Comparison of ENCODE assay signal across 10 mouse cellular contexts in genomic region chr7:123096344-123097120, GRCm38 (mm10). TPM values are rescaled to one million over a fixed set of nuclear protein-coding genes. Genes with fewer than 3 reads are reported as not detected.
DNase-seq lines count a peak whose midpoint lies in the region; ATAC-seq and TF ChIP-seq lines count a peak whose summit lies in the region.
"Had no signal": no experiment of that assay in that cellular context is flagged by ENCODE, and none has a peak within 500 bp of the region (broad histone marks: within the 10 kb centered on the region; RNA-seq: fewer than 3 reads in every experiment).

No protein-coding gene starts in this region.

- no peak overlapping the region for H3K4me3 ChIP-seq in intestine, embryonic 14.5 days (ENCODE audit: low read depth, low read length)
- H3K4me3 ChIP-seq in intestine, postnatal 0 days (ENCODE audit: low read depth, low read length) = no peak overlapping the region
- H3K4me3 ChIP-seq in stomach, postnatal 0 days (ENCODE audit: low read depth, low read length) = no peak overlapping the region

- H3K4me2 ChIP-seq in intestine, embryonic 14.5 days (ENCODE audit: low read length) = no peak overlapping the region
- H3K4me2 ChIP-seq in intestine, postnatal 0 days (replicated peaks; ENCODE audit: low read depth) = no peak overlapping the region
- H3K4me2 ChIP-seq in stomach, postnatal 0 days (replicated peaks; ENCODE audit: low read depth) = no peak overlapping the region

- H3K27me3 ChIP-seq in intestine, embryonic 14.5 days (replicated peaks; ENCODE audit: control insufficient read depth, insufficient read depth, low read length) = no peaks in the 10 kb centered on the region
- H3K27me3 ChIP-seq in intestine, postnatal 0 days (replicated peaks; ENCODE audit: control insufficient read depth, insufficient read depth, low read length) = no peaks in the 10 kb centered on the region
- H3K27me3 ChIP-seq in stomach, postnatal 0 days (ENCODE audit: control insufficient read depth, insufficient read depth, low read length) = no peaks in the 10 kb centered on the region
- H3K27me3 ChIP-seq: Patski had no signal

- 68% methylated on average over 12 of the region's 12 CpGs for WGBS in intestine, embryonic 14.5 days
- WGBS in intestine, postnatal 0 days = 82% methylated on average over 12 of the region's 12 CpGs
- 82% methylated on average over 12 of the region's 12 CpGs for WGBS in stomach, postnatal 0 days

- H3K36me3 ChIP-seq in intestine, embryonic 14.5 days (ENCODE audit: control insufficient read depth, insufficient read depth, low read length) = no peaks in the 10 kb centered on the region
- H3K36me3 ChIP-seq in intestine, postnatal 0 days (ENCODE audit: control insufficient read depth, insufficient read depth) = no peaks in the 10 kb centered on the region
- H3K36me3 ChIP-seq in stomach, postnatal 0 days (ENCODE audit: control insufficient read depth, insufficient read depth, low read length) = no peaks in the 10 kb centered on the region

- ATAC-seq in intestine, embryonic 14.5 days (replicated peaks; ENCODE audit: low FRiP score, low TSS enrichment, low read depth) = no peak
- no peak for ATAC-seq in intestine, postnatal 0 days
- no peak for ATAC-seq in stomach, postnatal 0 days (ENCODE audit: low FRiP score, low TSS enrichment)
- ATAC-seq: Patski had no signal

- peak; percentile 54 for DNase-seq in adrenal gland, adult 2 months
- DNase-seq in adrenal gland, postnatal 4 days (ENCODE audit: low spot score in 2 of 2) = no peak
- no peak for DNase-seq in intestine, embryonic 14.5 days (ENCODE audit: low spot score)
- peak; percentile 23 for DNase-seq in retina, postnatal 1 day
- DNase-seq in retina, embryonic 14.5 days (ENCODE audit: low spot score) = no peak
- peak; percentile 42 for DNase-seq in stomach, postnatal 0 days (ENCODE audit: low spot score)
- DNase-seq in ovary, postnatal 36 days (ENCODE audit: low spot score) = no peak
- DNase-seq: layer of hippocampus, adult 9-11 months had no signal

- H3K9ac ChIP-seq in intestine, embryonic 14.5 days (ENCODE audit: low read length) = no peak overlapping the region
- no peak overlapping the region for H3K9ac ChIP-seq in intestine, postnatal 0 days (ENCODE audit: low read depth, low read length)
- H3K9ac ChIP-seq in stomach, postnatal 0 days (ENCODE audit: low read length) = no peak overlapping the region

- H3K9me3 ChIP-seq in intestine, embryonic 14.5 days (ENCODE audit: control insufficient read depth, low read length) = peaks cover 5% of the 10 kb centered on the region; the same call in 1 of the 2 replicates
- no peaks in the 10 kb centered on the region for H3K9me3 ChIP-seq in intestine, postnatal 0 days (ENCODE audit: control insufficient read depth)
- no peaks in the 10 kb centered on the region for H3K9me3 ChIP-seq in stomach, postnatal 0 days (ENCODE audit: control insufficient read depth, low read length)

- H3K4me1 ChIP-seq in intestine, embryonic 14.5 days (replicated peaks; ENCODE audit: control insufficient read depth, insufficient read depth, low read length) = peaks cover 23% of the 10 kb centered on the region; the same call in 1 of the 2 replicates
- peaks cover 5% of the 10 kb centered on the region; the same call in 1 of the 2 replicates for H3K4me1 ChIP-seq in intestine, postnatal 0 days (replicated peaks; ENCODE audit: control insufficient read depth, insufficient read depth, low read length)
- no peaks in the 10 kb centered on the region for H3K4me1 ChIP-seq in stomach, postnatal 0 days (replicated peaks; ENCODE audit: control insufficient read depth, insufficient read depth)

- peak overlapping the region; percentile 97; the same call in 1 of the 2 replicates for H3K27ac ChIP-seq in intestine, embryonic 14.5 days (ENCODE audit: low read depth)
- no peak overlapping the region for H3K27ac ChIP-seq in intestine, postnatal 0 days (ENCODE audit: low read depth, low read length)
- H3K27ac ChIP-seq in stomach, postnatal 0 days (replicated peaks) = no peak overlapping the region

- no peak for TF ChIP-seq EP300 in stomach, postnatal 0 days (optimal IDR thresholded peaks at IDR 0.05)

- TF ChIP-seq CTCF in intestine, postnatal 0 days (IDR thresholded peaks at IDR 0.05; ENCODE audit: low read depth) = no peak
- TF ChIP-seq CTCF in stomach, postnatal 0 days (IDR thresholded peaks at IDR 0.05; ENCODE audit: low read depth) = peak; percentile 28; the same call in 1 of the 2 replicates

RNA-seq across cellular contexts. Expression of gene Tnrc6a, which starts 27.2 kb away (rescaled TPM):
- 10 to 100 TPM; 42.4 to 59.4 TPM for total RNA-seq in adrenal gland, adult 2 months (2021)
- 29.6 and 30.8 TPM in 2 replicates for polyA plus RNA-seq in adrenal gland, adult 2 months (2012; rRNA removed)
- total RNA-seq in adrenal gland, postnatal 4 days (2021) = 10 to 100 TPM; 70.3 to 76.4 TPM
- 54.5 and 56.0 TPM in 2 replicates for polyA plus RNA-seq in intestine, embryonic 14.5 days (2014; fragmentation: Nextera tagmentation; extraction: Ambion mirVana)
- polyA plus RNA-seq in intestine, postnatal 0 days (2015; fragmentation: Nextera tagmentation; extraction: Ambion mirVana) = 42.0 and 55.0 TPM in 2 replicates
- 35.8 and 44.2 TPM in 2 replicates for polyA plus RNA-seq in stomach, postnatal 0 days (2015; fragmentation: Nextera tagmentation; extraction: Ambion mirVana)

Comparison
In these comparisons a context has a peak if more than half of its experiments do, and no peak if none do; other contexts are left out.
1. DNase-seq: peak in adrenal gland, adult 2 months (single experiment), retina, postnatal 1 day (single experiment) and stomach, postnatal 0 days (single experiment); none in adrenal gland, postnatal 4 days (0 of 2), intestine, embryonic 14.5 days (single experiment), retina, embryonic 14.5 days (single experiment) and ovary, postnatal 36 days (single experiment).